ENCODE assay signal across 13 mouse cellular contexts in the genomic region with DNA sequence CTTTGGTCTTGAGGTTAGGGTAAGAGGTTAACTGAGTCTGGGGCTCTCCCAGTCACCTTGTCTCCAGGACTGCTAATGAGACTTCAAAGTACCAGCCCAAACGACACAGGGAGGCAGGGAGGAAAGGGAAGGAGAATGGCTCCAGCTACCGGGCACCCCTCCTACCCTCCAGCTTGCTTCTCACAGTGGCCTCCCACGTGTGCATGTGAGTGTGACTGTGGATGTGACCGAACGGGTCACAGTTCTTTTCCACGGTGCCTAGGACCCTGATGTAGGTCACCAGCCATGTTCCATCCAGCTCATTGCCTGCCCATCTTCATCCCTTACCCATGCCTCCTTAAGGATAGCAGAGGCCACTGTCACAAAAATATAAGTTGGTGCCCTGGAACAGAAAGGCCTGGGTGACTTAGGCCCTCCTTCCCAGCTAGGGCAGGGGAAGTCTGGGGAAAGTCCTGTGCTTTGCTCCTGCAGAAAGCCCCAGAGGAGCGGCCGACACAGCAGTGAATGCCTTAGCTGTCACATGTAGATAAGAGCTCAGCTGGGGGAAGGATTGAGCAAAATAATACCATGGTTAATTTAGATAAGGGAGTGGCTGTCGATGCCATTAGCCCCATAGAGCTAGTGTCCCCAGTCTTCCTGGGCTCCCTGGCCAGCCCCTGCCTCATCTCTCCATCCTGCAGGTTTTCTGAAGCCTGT. TPM values are rescaled to one million over a fixed set of nuclear protein-coding genes. Genes with fewer than 3 reads are reported as not detected.
A peak's percentile ranks its signal among the peaks of the same experiment; 100 is the strongest.
DNase-seq lines count a peak whose midpoint lies in the region; ATAC-seq and TF ChIP-seq lines count a peak whose summit lies in the region.
"Had no signal": no experiment of that assay in that cellular context is flagged by ENCODE, and none has a peak within 500 bp of the region (broad histone marks: within the 10 kb centered on the region; RNA-seq: fewer than 3 reads in every experiment).

No protein-coding gene starts in this region.

- peaks cover 48% of the 10 kb centered on the region for H3K4me1 ChIP-seq in heart, embryonic 13.5 days
- peaks cover 3% of the 10 kb centered on the region; the same call in 1 of the 2 replicates for H3K4me1 ChIP-seq in stomach, embryonic 14.5 days (ENCODE audit: control insufficient read depth, insufficient read depth, low read length)
- no peaks in the 10 kb centered on the region for H3K4me1 ChIP-seq in stomach, postnatal 0 days (replicated peaks; ENCODE audit: control insufficient read depth, insufficient read depth)
- peaks cover 66% of the 10 kb centered on the region in 2 experiments for H3K4me1 ChIP-seq in liver, embryonic 14.5 days (replicated peaks; ENCODE audit: control insufficient read depth in 2 of 2, insufficient read depth in 2 of 2, low read length in 1 of 2)

- H3K9me3 ChIP-seq in heart, embryonic 13.5 days, result no peaks in the 10 kb centered on the region
- H3K9me3 ChIP-seq in stomach, embryonic 14.5 days (ENCODE audit: control insufficient read depth, low read depth, low read length), result no peaks in the 10 kb centered on the region
- H3K9me3 ChIP-seq in stomach, postnatal 0 days (ENCODE audit: control insufficient read depth, low read length), result no peaks in the 10 kb centered on the region
- no peaks in the 10 kb centered on the region for H3K9me3 ChIP-seq in liver, embryonic 14.5 days (ENCODE audit: control insufficient read depth, low read length)

- 30% methylated on average over 9 of the region's 9 CpGs for WGBS in heart, embryonic 13.5 days
- WGBS in stomach, embryonic 14.5 days, result 60% methylated on average over 9 of the region's 9 CpGs
- WGBS in stomach, postnatal 0 days, result 69% methylated on average over 9 of the region's 9 CpGs
- 31% methylated on average over 9 of the region's 9 CpGs for WGBS in liver, embryonic 14.5 days (ENCODE audit: insufficient replicate concordance)

- no peak for TF ChIP-seq EP300 in stomach, postnatal 0 days (optimal IDR thresholded peaks at IDR 0.05)
- peak; percentile 96 for TF ChIP-seq EP300 in liver, embryonic 14.5 days (IDR thresholded peaks at IDR 0.05; ENCODE audit: low read depth)

- H3K36me3 ChIP-seq in heart, embryonic 13.5 days, result no peaks in the 10 kb centered on the region
- no peaks in the 10 kb centered on the region for H3K36me3 ChIP-seq in stomach, embryonic 14.5 days (ENCODE audit: control insufficient read depth, insufficient read depth, low read length)
- no peaks in the 10 kb centered on the region for H3K36me3 ChIP-seq in stomach, postnatal 0 days (ENCODE audit: control insufficient read depth, insufficient read depth, low read length)
- no peaks in the 10 kb centered on the region; the same call in 1 of the 2 replicates for H3K36me3 ChIP-seq in liver, embryonic 14.5 days (replicated peaks; ENCODE audit: control insufficient read depth, insufficient read depth, low read depth)

- H3K4me3 ChIP-seq in heart, embryonic 13.5 days, result no peak overlapping the region
- H3K4me3 ChIP-seq in stomach, embryonic 14.5 days (ENCODE audit: low read depth, low read length), result no peak overlapping the region
- H3K4me3 ChIP-seq in stomach, postnatal 0 days (ENCODE audit: low read depth, low read length), result no peak overlapping the region
- H3K4me3 ChIP-seq in liver, embryonic 14.5 days (ENCODE audit: insufficient read depth in 1 of 2, low read depth in 2 of 2, low read length in 2 of 2), result peak overlapping the region; percentile 48 to 53
- H3K4me3 ChIP-seq: myocyte had no signal

- TF ChIP-seq CTCF in stomach, postnatal 0 days (IDR thresholded peaks at IDR 0.05; ENCODE audit: low read depth), result no peak
- TF ChIP-seq CTCF in liver, embryonic 14.5 days (IDR thresholded peaks at IDR 0.05; ENCODE audit: low read depth), result no peak

- intact Hi-C loops in heart, postnatal 36 days (cut with DNase I), result no loop called here

- peak overlapping the region; percentile 64 for H3K9ac ChIP-seq in heart, embryonic 13.5 days
- H3K9ac ChIP-seq in stomach, embryonic 14.5 days (replicated peaks; ENCODE audit: low read depth, low read length), result no peak overlapping the region
- no peak overlapping the region for H3K9ac ChIP-seq in stomach, postnatal 0 days (ENCODE audit: low read length)
- peak overlapping the region; percentile 92 for H3K9ac ChIP-seq in liver, embryonic 14.5 days (replicated peaks)

- peak overlapping the region; percentile 40 for H3K4me2 ChIP-seq in heart, embryonic 13.5 days
- H3K4me2 ChIP-seq in stomach, embryonic 14.5 days (replicated peaks; ENCODE audit: low read depth, low read length), result no peak overlapping the region
- no peak overlapping the region for H3K4me2 ChIP-seq in stomach, postnatal 0 days (replicated peaks; ENCODE audit: low read depth)
- peak overlapping the region; percentile 97 for H3K4me2 ChIP-seq in liver, embryonic 14.5 days (ENCODE audit: low read depth)

- no peaks in the 10 kb centered on the region for H3K27me3 ChIP-seq in heart, embryonic 13.5 days (replicated peaks)
- no peaks in the 10 kb centered on the region for H3K27me3 ChIP-seq in stomach, embryonic 14.5 days (ENCODE audit: control insufficient read depth, insufficient read depth, low read length)
- no peaks in the 10 kb centered on the region for H3K27me3 ChIP-seq in stomach, postnatal 0 days (ENCODE audit: control insufficient read depth, insufficient read depth, low read length)
- H3K27me3 ChIP-seq in liver, embryonic 14.5 days (ENCODE audit: control insufficient read depth, insufficient read depth, low read length), result no peaks in the 10 kb centered on the region
- H3K27me3 ChIP-seq: Patski had no signal

- ATAC-seq in heart, embryonic 13.5 days (ENCODE audit: extremely low read depth, insufficient number of reproducible peaks, low FRiP score, low TSS enrichment), result no peak
- ATAC-seq in stomach, embryonic 14.5 days (ENCODE audit: insufficient number of reproducible peaks, insufficient read depth, low FRiP score, low read depth), result peak; percentile 36; the same call in 1 of the 2 replicates
- ATAC-seq in stomach, postnatal 0 days (ENCODE audit: low FRiP score, low TSS enrichment), result no peak
- ATAC-seq in liver, embryonic 14.5 days (ENCODE audit: insufficient read depth), result peak; percentile 88
- ATAC-seq in inflammation-experienced regulatory T-cells, adult 6 months, result no peak
- ATAC-seq in granulocyte monocyte progenitor cell, adult 5-6 weeks (replicated peaks; ENCODE audit: poor library complexity, severe bottlenecking), result no peak
- ATAC-seq: Patski had no signal

- H3K27ac ChIP-seq in heart, embryonic 13.5 days (replicated peaks), result peak overlapping the region; percentile 83
- no peak overlapping the region for H3K27ac ChIP-seq in stomach, embryonic 14.5 days (ENCODE audit: low read length)
- H3K27ac ChIP-seq in stomach, postnatal 0 days (replicated peaks), result no peak overlapping the region
- H3K27ac ChIP-seq in liver, embryonic 14.5 days, result peak overlapping the region; percentile 97

- no peak for DNase-seq in heart, postnatal 36 days
- DNase-seq in stomach, postnatal 0 days (ENCODE audit: low spot score), result no peak
- peak; percentile 89 to 91 (median 90) for DNase-seq in liver, embryonic 14.5 days (ENCODE audit: low read depth in 3 of 3, low spot score in 3 of 3)
- DNase-seq in cerebellum, adult 9-10 months, result no peak
- DNase-seq: adrenal gland, postnatal 14 days; cerebellum, postnatal 10 days; thymus, postnatal 25 days had no signal

RNA-seq across cellular contexts. Expression of a gene that starts 4.4 kb away (rescaled TPM):
- polyA plus RNA-seq in heart, embryonic 13.5 days (2015; fragmentation: Nextera tagmentation; extraction: Ambion mirVana), result 8.8 and 9.7 TPM in 2 replicates
- total RNA-seq in heart, postnatal 36 days (2021), result 1 to 10 TPM in 1 of 2 experiments, under 1 TPM in 1; 0.89 to 1.4 TPM
- 9.6 and 10.1 TPM in 2 replicates for polyA plus RNA-seq in stomach, embryonic 14.5 days (2014; fragmentation: Nextera tagmentation; extraction: Ambion mirVana)
- 29.7 and 30.2 TPM in 2 replicates for polyA plus RNA-seq in stomach, postnatal 0 days (2015; fragmentation: Nextera tagmentation; extraction: Ambion mirVana)
- polyA plus RNA-seq in liver, embryonic 14.5 days (2012; rRNA removed), result 8.7 and 11.7 TPM in 2 replicates
- 13.6 and 15.4 TPM in 2 replicates for polyA plus RNA-seq in liver, embryonic 14.5 days (2014; fragmentation: Nextera tagmentation; extraction: Ambion mirVana)
- under 1 TPM in 2 of 3 experiments, not detected in 1; 0.17 to 0.41 TPM for polyA plus RNA-seq in inflammation-experienced regulatory T-cells, adult 6 months (2017; shearing (Covaris generic))
- total RNA-seq in granulocyte monocyte progenitor cell, adult 5-6 weeks (2014; fragmentation: Nextera tagmentation), result not detected in 2 replicates
- total RNA-seq in granulocyte monocyte progenitor cell, adult 5-6 weeks (2017), result 0.72 and 2.4 TPM in 2 replicates

Comparison
In these comparisons a context has a peak if more than half of its experiments do, and no peak if none do; other contexts are left out.
1. ATAC-seq: peak in stomach, embryonic 14.5 days (single experiment) and liver, embryonic 14.5 days (single experiment); none in heart, embryonic 13.5 days (single experiment), stomach, postnatal 0 days (single experiment), inflammation-experienced regulatory T-cells, adult 6 months (single experiment) and granulocyte monocyte progenitor cell, adult 5-6 weeks (single experiment).
2. H3K27ac ChIP-seq: peak in heart, embryonic 13.5 days (single experiment) and liver, embryonic 14.5 days (single experiment); none in stomach, embryonic 14.5 days (single experiment) and stomach, postnatal 0 days (single experiment).
3. H3K4me2 ChIP-seq: peak in heart, embryonic 13.5 days (single experiment) and liver, embryonic 14.5 days (single experiment); none in stomach, embryonic 14.5 days (single experiment) and stomach, postnatal 0 days (single experiment).
4. H3K4me3 ChIP-seq: peak in liver, embryonic 14.5 days (2 of 2); none in heart, embryonic 13.5 days (single experiment), stomach, embryonic 14.5 days (single experiment) and stomach, postnatal 0 days (single experiment).
5. H3K9ac ChIP-seq: peak in heart, embryonic 13.5 days (single experiment) and liver, embryonic 14.5 days (single experiment); none in stomach, embryonic 14.5 days (single experiment) and stomach, postnatal 0 days (single experiment).
6. DNase-seq: peak in liver, embryonic 14.5 days (3 of 3); none in heart, postnatal 36 days (0 of 2), stomach, postnatal 0 days (single experiment) and cerebellum, adult 9-10 months (single experiment).